Mouse (Mus musculus): ENCODE results near the gene B3gnt6. TPM values are rescaled to one million over a fixed set of nuclear protein-coding genes. Genes with fewer than 3 reads are reported as not detected.

B3gnt6 gene
- total and polyA plus RNA-seq, 2 experiments from 2014 or later = not detected

- Histone ChIP-seq H3K4me3 (ENCODE audit: low read depth, low read length) (no peak overlapping the region), H3K27me3 (ENCODE audit: control insufficient read depth, insufficient read depth, low read length) (no peaks in the 10 kb centered on the region), H3K9ac (replicated peaks; ENCODE audit: low read depth, low read length) (no peak overlapping the region), H3K4me2 (ENCODE audit: low read depth, low read length) (no peak overlapping the region), H3K9me3 (replicated peaks; ENCODE audit: control insufficient read depth, low read length) (no peaks in the 10 kb centered on the region), H3K27ac (ENCODE audit: low read depth) (no peak overlapping the region), H3K36me3 (replicated peaks; ENCODE audit: control insufficient read depth, insufficient read depth, low read length) (no peaks in the 10 kb centered on the region), H3K4me1 (ENCODE audit: control insufficient read depth, insufficient read depth) (no peaks in the 10 kb centered on the region)
- WGBS = 74% methylated on average over 8 of the region's 8 CpGs
- no peak for TF ChIP-seq CTCF (IDR thresholded peaks at IDR 0.05; ENCODE audit: low read depth)
- DNase-seq (ENCODE audit: low spot score) = no peak
- no peak for ATAC-seq (ENCODE audit: insufficient read depth, low read depth)
These were observed 12.6 kb downstream of the B3gnt6 start for GRCm38 (mm10) chr7:98186637-98187036.

GRCm38 (mm10) chr7:98185326-98185725 is 14.0 kb downstream of the B3gnt6 start:
- ATAC-seq (ENCODE audit: insufficient read depth, low read depth) (no peak), DNase-seq (ENCODE audit: low spot score) (no peak)
- Histone ChIP-seq H3K4me1 (ENCODE audit: control insufficient read depth, insufficient read depth) (no peaks in the 10 kb centered on the region), H3K36me3 (replicated peaks; ENCODE audit: control insufficient read depth, insufficient read depth, low read length) (no peaks in the 10 kb centered on the region), H3K4me2 (ENCODE audit: low read depth, low read length) (no peak overlapping the region), H3K27ac (ENCODE audit: low read depth) (no peak overlapping the region), H3K9me3 (replicated peaks; ENCODE audit: control insufficient read depth, low read length) (no peaks in the 10 kb centered on the region), H3K9ac (replicated peaks; ENCODE audit: low read depth, low read length) (no peak overlapping the region), H3K27me3 (ENCODE audit: control insufficient read depth, insufficient read depth, low read length) (no peaks in the 10 kb centered on the region), H3K4me3 (ENCODE audit: low read depth, low read length) (no peak overlapping the region)
- WGBS = 65% methylated on average over 6 of the region's 6 CpGs
- TF ChIP-seq EP300 (IDR thresholded peaks at IDR 0.05; ENCODE audit: low read depth) = no peak
- no peak for TF ChIP-seq CTCF (IDR thresholded peaks at IDR 0.05; ENCODE audit: low read depth)

GRCm38 (mm10) chr7:98178560-98179231 is 20.6 kb downstream of the B3gnt6 start:
- H3K27ac ChIP-seq (ENCODE audit: low read depth) = no peak overlapping the region
- peak overlapping the region; percentile 72 for H3K4me3 ChIP-seq (ENCODE audit: low read depth, low read length)
- DNase-seq (ENCODE audit: low spot score) = no peak
- WGBS = 95% methylated on average over 5 of the region's 5 CpGs
- 0 out of 2 replicates have a peak overlapping the region, but pooled peaks have one; percentile 51 for H3K9ac ChIP-seq (replicated peaks; ENCODE audit: low read depth, low read length)
- H3K27me3 ChIP-seq (ENCODE audit: control insufficient read depth, insufficient read depth, low read length) = no peaks in the 10 kb centered on the region
- H3K9me3 ChIP-seq (replicated peaks; ENCODE audit: control insufficient read depth, low read length) = no peaks in the 10 kb centered on the region
- no peaks in the 10 kb centered on the region for H3K4me1 ChIP-seq (ENCODE audit: control insufficient read depth, insufficient read depth)
- peak overlapping the region; percentile 80 for H3K4me2 ChIP-seq (ENCODE audit: low read depth, low read length)
- peak; percentile 36 for ATAC-seq (ENCODE audit: insufficient read depth, low read depth)
- no peaks in the 10 kb centered on the region for H3K36me3 ChIP-seq (replicated peaks; ENCODE audit: control insufficient read depth, insufficient read depth, low read length)
- no peak for TF ChIP-seq EP300 (IDR thresholded peaks at IDR 0.05; ENCODE audit: low read depth)
- no peak for TF ChIP-seq CTCF (IDR thresholded peaks at IDR 0.05; ENCODE audit: low read depth)

- WGBS = under 1% methylated on average over 35 of the region's 44 CpGs
These were observed 21.2 kb downstream of the B3gnt6 start, which contains the start of gene Capn5 for GRCm38 (mm10) chr7:98177929-98178559. Gene Capn5, minus strand, starts transcription at chr7:98178274.

GRCm38 (mm10) chr7:98177566-98177928 is 21.7 kb downstream of the B3gnt6 start:
- no peaks in the 10 kb centered on the region for H3K27me3 ChIP-seq (ENCODE audit: control insufficient read depth, insufficient read depth, low read length)
- H3K9me3 ChIP-seq (replicated peaks; ENCODE audit: control insufficient read depth, low read length) = no peaks in the 10 kb centered on the region
- H3K9ac ChIP-seq (replicated peaks; ENCODE audit: low read depth, low read length) = peak overlapping the region; percentile 51; the same call in 1 of the 2 replicates
- 6% methylated on average over 9 of the region's 9 CpGs for WGBS
- TF ChIP-seq CTCF (IDR thresholded peaks at IDR 0.05; ENCODE audit: low read depth) (no peak), EP300 (IDR thresholded peaks at IDR 0.05; ENCODE audit: low read depth) (no peak)
- peak overlapping the region; percentile 72 for H3K4me3 ChIP-seq (ENCODE audit: low read depth, low read length)
- peak overlapping the region; percentile 80 for H3K4me2 ChIP-seq (ENCODE audit: low read depth, low read length)
- ATAC-seq (ENCODE audit: insufficient read depth, low read depth) (no peak; the same call in 1 of the 2 replicates), DNase-seq (ENCODE audit: low spot score) (no peak)
- H3K4me1 ChIP-seq (ENCODE audit: control insufficient read depth, insufficient read depth) = no peaks in the 10 kb centered on the region
- H3K36me3 ChIP-seq (replicated peaks; ENCODE audit: control insufficient read depth, insufficient read depth, low read length) = no peaks in the 10 kb centered on the region
- H3K27ac ChIP-seq (ENCODE audit: low read depth) = no peak overlapping the region

More at GRCm38 (mm10) chr7:98177929-98178559, 21.2 kb downstream of the B3gnt6 start, which contains the start of gene Capn5:
- DNase-seq (ENCODE audit: low spot score) (peak; percentile 55), ATAC-seq (ENCODE audit: insufficient read depth, low read depth) (peak; percentile 89)
- no peaks in the 10 kb centered on the region for H3K4me1 ChIP-seq (ENCODE audit: control insufficient read depth, insufficient read depth)
- H3K9me3 ChIP-seq (replicated peaks; ENCODE audit: control insufficient read depth, low read length) = no peaks in the 10 kb centered on the region
- H3K27me3 ChIP-seq (ENCODE audit: control insufficient read depth, insufficient read depth, low read length) = no peaks in the 10 kb centered on the region
- H3K36me3 ChIP-seq (replicated peaks; ENCODE audit: control insufficient read depth, insufficient read depth, low read length) = no peaks in the 10 kb centered on the region
- H3K9ac ChIP-seq (replicated peaks; ENCODE audit: low read depth, low read length) = peak within 1 kb of the TSS; percentile 51; the same call in 1 of the 2 replicates
- no peak within 1 kb of the TSS for H3K27ac ChIP-seq (ENCODE audit: low read depth)
- H3K4me2 ChIP-seq (ENCODE audit: low read depth, low read length) = peak within 1 kb of the TSS; percentile 80
- TF ChIP-seq CTCF (IDR thresholded peaks at IDR 0.05; ENCODE audit: low read depth) = peak; percentile 44
- TF ChIP-seq EP300 (IDR thresholded peaks at IDR 0.05; ENCODE audit: low read depth) = no peak
- peak within 1 kb of the TSS; percentile 72 for H3K4me3 ChIP-seq (ENCODE audit: low read depth, low read length)
